Mouse (Mus musculus): ENCODE measurements around the gene Rnaseh2b. TPM values are rescaled to one million over a fixed set of nuclear protein-coding genes. Genes with fewer than 3 reads are reported as not detected.

The Rnaseh2b gene
- polyA plus RNA-seq, 2 experiments: 29.8 to 75.6 TPM

DNA sequence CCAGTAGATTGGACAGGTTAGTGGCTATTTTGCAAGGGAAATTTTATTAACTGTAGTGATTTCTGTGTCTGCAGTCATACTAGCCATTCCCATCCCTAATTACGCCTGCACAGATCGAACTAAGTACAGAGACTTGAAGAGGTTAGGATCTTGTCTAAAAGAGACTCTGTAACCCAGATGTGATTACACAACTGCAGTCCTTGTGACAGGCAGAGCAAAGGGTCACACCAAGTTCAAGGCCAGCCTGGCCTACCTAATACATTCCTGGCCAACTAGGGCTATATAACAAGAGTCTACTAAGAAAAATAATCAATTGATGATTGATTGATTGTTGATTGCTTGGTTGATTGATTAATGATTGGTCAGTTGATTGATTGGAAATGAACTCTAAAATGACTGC is 43.1 kb upstream of the Rnaseh2b start:
- Histone ChIP-seq H3K4me1 (replicated peaks; ENCODE audit: control insufficient read depth in 2 of 2, insufficient read depth in 2 of 2, low read length in 1 of 2) (no peaks in the 10 kb centered on the region), H3K9me3 (ENCODE audit: control insufficient read depth, low read length) (no peaks in the 10 kb centered on the region), H3K4me2 (ENCODE audit: low read depth) (no peak overlapping the region), H3K36me3 (replicated peaks; ENCODE audit: control insufficient read depth, insufficient read depth, low read depth) (no peaks in the 10 kb centered on the region), H3K4me3 (ENCODE audit: insufficient read depth in 1 of 2, low read depth in 2 of 2, low read length in 2 of 2) (no peak overlapping the region), H3K27ac (no peak overlapping the region), H3K27me3 (ENCODE audit: control insufficient read depth, insufficient read depth, low read length) (no peaks in the 10 kb centered on the region), H3K9ac (replicated peaks) (no peak overlapping the region)
- no peak for DNase-seq (ENCODE audit: low read depth in 3 of 3, low spot score in 3 of 3)
- ATAC-seq (ENCODE audit: insufficient read depth): no peak
- WGBS (ENCODE audit: insufficient replicate concordance): 65% methylated on average over 2 of the region's 2 CpGs
- TF ChIP-seq CTCF (IDR thresholded peaks at IDR 0.05; ENCODE audit: low read depth): no peak
- no peak for TF ChIP-seq EP300 (IDR thresholded peaks at IDR 0.05; ENCODE audit: low read depth)

DNA sequence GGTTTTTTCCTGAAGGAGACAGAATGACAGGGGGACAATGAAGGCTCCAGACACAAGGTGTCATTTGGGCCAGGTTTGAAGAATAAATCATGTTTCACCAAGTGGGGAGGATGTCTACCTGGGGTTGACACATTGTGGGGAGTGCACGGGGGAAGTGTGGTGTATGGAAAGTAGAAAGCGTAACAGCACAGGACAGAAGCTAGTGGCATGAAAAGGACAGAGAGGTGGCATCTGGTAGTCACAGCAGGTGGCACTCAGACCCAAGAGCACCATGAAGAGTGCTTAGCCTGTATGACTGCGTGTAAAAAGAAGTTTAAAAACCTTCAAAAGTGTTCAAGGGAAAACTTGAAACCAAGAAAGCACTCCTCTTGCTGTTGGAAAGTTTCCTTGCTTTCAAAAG is 42.3 kb upstream of the Rnaseh2b start:
- H3K4me3 ChIP-seq (ENCODE audit: insufficient read depth in 1 of 2, low read depth in 2 of 2, low read length in 2 of 2): no peak overlapping the region
- no peaks in the 10 kb centered on the region for H3K4me1 ChIP-seq (replicated peaks; ENCODE audit: control insufficient read depth in 2 of 2, insufficient read depth in 2 of 2, low read length in 1 of 2)
- no peak overlapping the region for H3K9ac ChIP-seq (replicated peaks)
- ATAC-seq (ENCODE audit: insufficient read depth) (no peak), DNase-seq (ENCODE audit: low read depth in 3 of 3, low spot score in 3 of 3) (no peak)
- no peak overlapping the region for H3K27ac ChIP-seq
- H3K9me3 ChIP-seq (ENCODE audit: control insufficient read depth, low read length): no peaks in the 10 kb centered on the region
- no peak for TF ChIP-seq EP300 (IDR thresholded peaks at IDR 0.05; ENCODE audit: low read depth)
- no peak for TF ChIP-seq CTCF (IDR thresholded peaks at IDR 0.05; ENCODE audit: low read depth)
- WGBS (ENCODE audit: insufficient replicate concordance): 63% methylated on average over 3 of the region's 3 CpGs
- no peaks in the 10 kb centered on the region for H3K27me3 ChIP-seq (ENCODE audit: control insufficient read depth, insufficient read depth, low read length)
- H3K36me3 ChIP-seq (replicated peaks; ENCODE audit: control insufficient read depth, insufficient read depth, low read depth): no peaks in the 10 kb centered on the region
- H3K4me2 ChIP-seq (ENCODE audit: low read depth): no peak overlapping the region

DNA sequence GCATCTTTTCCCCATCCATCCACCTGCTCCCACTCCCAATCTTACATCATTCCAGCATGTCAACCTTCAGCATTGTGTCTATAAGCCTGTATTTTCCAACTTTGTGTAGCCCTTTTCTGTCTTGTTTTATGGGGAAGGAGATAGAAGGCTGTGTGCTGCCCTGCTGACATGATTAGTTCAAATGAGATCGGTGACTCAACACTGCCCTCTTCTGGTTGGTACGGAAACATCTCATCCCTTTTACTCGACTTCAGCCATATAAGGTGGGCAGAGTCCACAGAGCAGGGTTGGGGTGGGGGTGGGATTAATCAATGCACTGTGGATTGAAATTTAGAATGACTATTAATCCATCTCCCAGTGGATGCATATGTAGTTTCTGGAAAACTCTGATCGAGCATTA is 40.4 kb upstream of the Rnaseh2b start:
- ATAC-seq (ENCODE audit: insufficient read depth) (no peak), DNase-seq (ENCODE audit: low read depth in 3 of 3, low spot score in 3 of 3) (peak; percentile 14 to 27 (median 23))

DNA sequence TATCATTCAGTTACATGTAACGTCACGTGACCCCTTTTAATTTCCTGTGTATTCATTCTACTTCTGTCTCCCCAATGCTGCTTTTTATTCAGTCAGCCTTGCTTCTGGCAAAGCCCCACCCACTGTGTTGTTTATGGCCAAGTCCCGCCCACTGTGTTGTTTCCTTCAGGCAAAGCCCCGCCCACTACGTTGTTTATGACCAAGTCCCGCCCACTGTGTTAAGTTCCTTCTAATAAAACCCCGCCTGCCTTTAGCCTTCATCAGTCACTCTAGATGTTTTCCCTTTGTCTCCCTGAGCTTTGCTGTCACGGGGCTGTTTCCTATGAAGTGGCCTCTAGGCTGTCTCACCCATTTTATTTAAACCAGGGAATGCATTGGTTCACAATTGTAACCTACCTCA is 38.0 kb upstream of the Rnaseh2b start:
- ATAC-seq (ENCODE audit: insufficient read depth): no peak
- H3K9ac ChIP-seq (replicated peaks): no peak overlapping the region
- H3K36me3 ChIP-seq (replicated peaks; ENCODE audit: control insufficient read depth, insufficient read depth, low read depth): no peaks in the 10 kb centered on the region
- no peak for TF ChIP-seq EP300 (IDR thresholded peaks at IDR 0.05; ENCODE audit: low read depth)
- TF ChIP-seq CTCF (IDR thresholded peaks at IDR 0.05; ENCODE audit: low read depth): no peak
- DNase-seq (ENCODE audit: low read depth in 3 of 3, low spot score in 3 of 3): no peak
- 39% methylated on average over 8 of the region's 8 CpGs for WGBS (ENCODE audit: insufficient replicate concordance)
- peaks cover 0 to 7% of the 10 kb centered on the region in 2 experiments; a peak in 1 of 4 replicates for H3K4me1 ChIP-seq (replicated peaks; ENCODE audit: control insufficient read depth in 2 of 2, insufficient read depth in 2 of 2, low read length in 1 of 2)
- no peak overlapping the region for H3K4me2 ChIP-seq (ENCODE audit: low read depth)
- H3K27me3 ChIP-seq (ENCODE audit: control insufficient read depth, insufficient read depth, low read length): no peaks in the 10 kb centered on the region
- no peak overlapping the region for H3K4me3 ChIP-seq (ENCODE audit: insufficient read depth in 1 of 2, low read depth in 2 of 2, low read length in 2 of 2)
- no peaks in the 10 kb centered on the region for H3K9me3 ChIP-seq (ENCODE audit: control insufficient read depth, low read length)
- no peak overlapping the region for H3K27ac ChIP-seq

More for the DNA sequence above, 40.4 kb upstream of the Rnaseh2b start:
- Histone ChIP-seq H3K27me3 (ENCODE audit: control insufficient read depth, insufficient read depth, low read length) (no peaks in the 10 kb centered on the region), H3K36me3 (replicated peaks; ENCODE audit: control insufficient read depth, insufficient read depth, low read depth) (no peaks in the 10 kb centered on the region), H3K4me2 (ENCODE audit: low read depth) (no peak overlapping the region), H3K9ac (replicated peaks) (no peak overlapping the region), H3K4me1 (replicated peaks; ENCODE audit: control insufficient read depth in 2 of 2, insufficient read depth in 2 of 2, low read length in 1 of 2) (no peaks in the 10 kb centered on the region), H3K9me3 (ENCODE audit: control insufficient read depth, low read length) (no peaks in the 10 kb centered on the region), H3K4me3 (ENCODE audit: insufficient read depth in 1 of 2, low read depth in 2 of 2, low read length in 2 of 2) (no peak overlapping the region), H3K27ac (no peak overlapping the region)
- TF ChIP-seq CTCF (IDR thresholded peaks at IDR 0.05; ENCODE audit: low read depth) (peak; percentile 77), EP300 (IDR thresholded peaks at IDR 0.05; ENCODE audit: low read depth) (no peak)
- WGBS (ENCODE audit: insufficient replicate concordance): 5% methylated on average over 4 of the region's 4 CpGs

DNA sequence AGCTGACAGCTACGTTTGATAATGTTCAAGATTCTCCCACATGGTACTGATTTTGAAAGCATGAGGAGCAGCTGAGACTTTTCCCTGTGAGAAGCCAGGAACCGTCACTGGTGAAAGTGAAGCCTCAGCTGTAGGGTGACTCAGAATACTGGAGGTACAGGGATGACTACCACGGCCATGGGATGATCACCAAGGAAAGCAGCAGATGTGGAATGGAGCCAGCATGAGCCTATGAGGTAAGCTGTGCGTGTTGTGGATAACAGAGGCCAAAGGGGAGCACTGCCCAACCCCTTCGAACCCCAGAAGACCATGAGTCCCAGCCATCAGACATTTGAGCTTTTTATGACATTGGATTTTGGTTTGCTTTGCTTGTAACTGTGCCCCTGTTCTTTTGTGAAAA is 36.3 kb upstream of the Rnaseh2b start:
- Histone ChIP-seq H3K27me3 (ENCODE audit: control insufficient read depth, insufficient read depth, low read length) (no peaks in the 10 kb centered on the region), H3K4me2 (ENCODE audit: low read depth) (no peak overlapping the region), H3K9me3 (ENCODE audit: control insufficient read depth, low read length) (no peaks in the 10 kb centered on the region), H3K36me3 (replicated peaks; ENCODE audit: control insufficient read depth, insufficient read depth, low read depth) (no peaks in the 10 kb centered on the region), H3K4me3 (ENCODE audit: insufficient read depth in 1 of 2, low read depth in 2 of 2, low read length in 2 of 2) (no peak overlapping the region), H3K9ac (replicated peaks) (no peak overlapping the region), H3K4me1 (replicated peaks; ENCODE audit: control insufficient read depth in 2 of 2, insufficient read depth in 2 of 2, low read length in 1 of 2) (peaks cover 0 to 7% of the 10 kb centered on the region in 2 experiments; a peak in 1 of 4 replicates), H3K27ac (no peak overlapping the region)
- ATAC-seq (ENCODE audit: insufficient read depth) (no peak), DNase-seq (ENCODE audit: low read depth in 3 of 3, low spot score in 3 of 3) (no peak)
- TF ChIP-seq EP300 (IDR thresholded peaks at IDR 0.05; ENCODE audit: low read depth): no peak
- no peak for TF ChIP-seq CTCF (IDR thresholded peaks at IDR 0.05; ENCODE audit: low read depth)
- WGBS (ENCODE audit: insufficient replicate concordance): 53% methylated on average over 5 of the region's 5 CpGs

All from liver, embryonic 14.5 days (tissue).